Mouse (Mus musculus) G1E (cell line): ENCODE results near the gene Nkiras1.

Experiments
- CTCF ChIP-seq: IDR thresholded peaks from 2 replicates; pipeline ENCODE4 v1.5.1; 2012; ENCODE audit warnings: low read depth, low read length, inconsistent platforms, mixed read lengths
- GATA1 ChIP-seq: IDR thresholded peaks from 2 replicates; pipeline ENCODE4 v1.6.1; 2012; ENCODE audit warnings: borderline replicate concordance, low read length, inconsistent platforms, mixed read lengths
- POLR2AphosphoS5 ChIP-seq: IDR thresholded peaks from 2 replicates; pipeline ENCODE4 v1.6.1; 2012; ENCODE audit warnings: low read depth, low read length, inconsistent platforms; ENCODE audit not compliant: insufficient replicate concordance

DNA sequence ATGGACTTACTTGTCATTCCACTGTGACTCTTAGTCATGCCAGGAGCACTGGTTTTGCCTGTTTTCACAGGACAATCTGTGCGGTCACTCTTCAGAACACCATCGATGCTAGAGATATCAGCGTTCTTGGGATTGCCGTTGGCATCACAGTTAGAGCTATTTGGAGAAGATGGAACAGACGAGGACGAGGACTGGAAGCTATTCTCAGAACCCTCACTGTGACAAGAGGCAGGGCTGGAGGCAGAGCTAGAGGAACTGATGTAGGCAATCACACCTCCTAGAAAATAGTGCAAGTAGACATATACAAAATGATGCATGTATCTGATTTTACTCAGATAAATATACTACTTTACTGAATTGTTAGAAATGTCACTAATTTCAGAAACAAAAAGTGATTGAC, 49.0 kb upstream of the Nkiras1 start:
- TF ChIP-seq CTCF (no peak), POLR2AphosphoS5 (no peak), GATA1 (no peak)
